Mouse (Mus musculus) heart, postnatal 4 days (tissue): ENCODE data around the gene Ros1. TPM values are rescaled to one million over a fixed set of nuclear protein-coding genes. Genes with fewer than 3 reads are reported as not detected.

Experiments used
- DNase-seq: peaks from one replicate; pipeline ENCODE4 v3.0.0; 2021
- total RNA-seq, 2 experiments: library from RNA; stranded (reverse); gene quantifications; 2 replicates each; pipeline ENCODE4 v1.2.3; 2021

Gene Ros1
- not detected for total RNA-seq

GRCm38 (mm10) chr10:52194957-52195852, at the start of gene Ros1:
TSS of gene Ros1 (minus strand) at chr10:52195244.
- DNase-seq, result no peak

DNA sequence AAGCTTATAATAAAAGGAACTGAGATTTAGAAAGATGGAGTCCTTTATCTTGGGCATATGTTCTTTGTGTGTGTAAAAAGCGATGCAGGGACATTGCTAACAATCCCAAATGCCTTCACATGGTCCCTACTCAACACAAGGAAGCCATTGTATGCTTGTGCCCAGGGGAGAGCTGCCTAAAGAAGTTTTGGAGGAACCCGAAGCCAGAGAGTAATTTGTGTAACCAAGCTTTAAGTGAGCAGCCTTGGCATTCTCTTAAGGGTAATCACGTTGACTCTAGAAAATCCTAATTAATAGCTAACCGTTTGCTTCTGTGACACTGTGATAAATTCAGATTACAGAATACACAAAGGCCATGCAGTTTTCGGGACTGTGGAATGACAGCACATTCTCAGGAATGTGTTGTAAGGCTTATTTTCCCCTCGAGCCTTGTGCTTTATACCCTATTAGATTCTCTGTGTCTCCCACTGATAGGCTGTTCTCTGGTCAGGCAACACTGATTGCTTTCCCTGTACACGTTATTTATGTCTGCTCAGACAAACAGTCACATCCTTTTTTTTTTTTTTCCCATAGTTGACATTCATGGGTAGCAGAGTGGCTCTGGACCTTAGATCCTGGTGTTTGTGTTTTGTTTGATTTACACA, 47.8 kb upstream of the Ros1 start:
- DNase-seq, result no peak

DNA sequence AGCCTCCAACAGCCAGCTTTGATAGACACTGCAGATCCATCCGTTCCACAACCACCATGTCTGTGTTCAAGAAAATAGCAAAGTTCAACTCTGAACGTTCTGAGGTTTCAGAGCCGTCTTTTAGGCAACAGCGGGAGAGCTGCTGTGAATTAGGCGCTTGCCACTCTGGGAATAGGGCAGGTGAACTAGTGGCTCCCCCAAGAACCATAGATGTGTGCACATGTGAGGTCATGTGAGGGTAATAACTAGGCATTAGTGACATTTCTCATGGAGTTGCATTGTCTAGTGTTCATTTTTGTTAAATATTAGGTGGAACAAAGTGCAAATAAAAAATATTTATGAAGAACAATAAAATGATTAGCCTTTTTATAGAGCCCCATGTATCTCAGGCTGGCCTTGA, 47.0 kb upstream of the Ros1 start:
- no peak for DNase-seq

DNA sequence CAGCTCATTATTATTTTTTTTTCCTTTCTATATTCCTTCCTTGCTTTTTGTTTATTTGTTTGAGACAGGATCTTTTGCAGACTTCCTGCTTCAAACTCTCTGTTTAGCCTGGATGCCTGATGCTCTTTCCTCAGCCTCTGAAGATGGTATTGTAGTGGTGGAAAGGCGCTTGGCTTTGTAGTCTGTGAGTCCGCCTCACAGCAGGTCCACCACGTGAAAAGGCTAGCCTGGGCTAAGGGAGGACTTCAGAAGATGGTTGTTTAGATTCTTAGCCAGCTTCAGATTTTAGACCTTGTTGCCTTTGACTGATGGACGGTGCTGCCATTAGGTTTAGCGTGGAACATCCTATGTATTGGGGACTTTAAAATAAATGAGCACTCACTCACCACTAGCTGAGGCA, 40.4 kb upstream of the Ros1 start:
- no peak for DNase-seq

DNA sequence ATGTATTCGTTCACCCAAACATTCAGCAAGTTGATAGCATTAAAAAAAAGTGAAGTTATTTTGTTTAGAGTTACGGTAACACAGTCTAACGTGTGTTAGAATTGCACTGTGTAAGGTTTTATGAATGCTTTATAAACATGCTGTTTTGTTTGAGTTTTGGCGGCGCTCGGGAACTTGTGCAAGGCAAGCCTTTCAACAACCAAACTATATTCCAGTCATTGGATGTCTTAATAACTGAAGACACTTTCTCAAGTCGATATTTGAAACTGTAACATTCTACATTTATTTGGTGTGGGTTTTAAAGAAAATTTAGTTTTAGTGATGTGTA, 39.6 kb upstream of the Ros1 start:
- no peak for DNase-seq

DNA sequence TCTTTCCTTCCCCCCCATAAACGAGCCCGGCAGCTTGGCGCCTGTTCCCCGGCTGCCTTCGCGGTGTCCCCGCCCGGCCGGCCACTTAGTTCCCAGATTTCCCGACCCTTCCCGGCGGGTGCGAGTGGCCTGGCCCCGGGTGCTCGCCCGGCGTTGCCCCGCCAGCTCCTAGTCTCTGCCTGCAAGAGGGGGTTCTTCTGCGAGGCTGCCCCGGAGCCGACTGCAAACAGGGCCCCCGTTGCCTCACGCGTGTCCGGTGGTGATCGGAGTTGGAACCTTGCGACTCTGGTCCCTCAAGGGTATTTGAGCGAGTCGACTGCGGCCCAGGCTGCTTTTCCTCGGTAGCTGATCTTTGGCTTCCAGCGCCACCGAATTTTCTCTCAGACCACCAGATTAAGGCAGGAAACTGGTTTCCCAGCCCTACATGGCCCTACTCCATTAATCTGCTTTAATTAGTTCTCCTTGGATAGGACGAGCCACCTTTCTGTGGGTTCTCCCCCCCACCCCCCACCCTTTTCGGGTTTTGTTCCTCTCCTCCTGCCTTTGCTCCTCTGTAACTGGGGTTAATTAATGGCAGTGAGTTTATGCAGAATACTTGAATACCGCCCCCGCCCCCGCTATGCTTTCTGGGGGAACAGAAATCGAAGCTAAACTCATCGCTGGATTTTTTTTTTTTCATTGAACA, 39.1 kb upstream of the Ros1 start:
- DNase-seq, result peak; percentile 49

GRCm38 (mm10) chr10:52233301-52233968, 38.4 kb upstream of the Ros1 start, which contains the start of gene Dcbld1:
TSS of gene Dcbld1 (plus strand) at chr10:52233619.
- DNase-seq, result peak; percentile 67

- peak; percentile 55 for DNase-seq
Observed at GRCm38 (mm10) chr10:52232196-52233176, 37.4 kb upstream of the Ros1 start.

GRCm38 (mm10) chr10:52219600-52219999, 24.6 kb upstream of the Ros1 start:
- no peak for DNase-seq

- no peak for DNase-seq
Observed at GRCm38 (mm10) chr10:52217564-52217934, 22.5 kb upstream of the Ros1 start.

DNA sequence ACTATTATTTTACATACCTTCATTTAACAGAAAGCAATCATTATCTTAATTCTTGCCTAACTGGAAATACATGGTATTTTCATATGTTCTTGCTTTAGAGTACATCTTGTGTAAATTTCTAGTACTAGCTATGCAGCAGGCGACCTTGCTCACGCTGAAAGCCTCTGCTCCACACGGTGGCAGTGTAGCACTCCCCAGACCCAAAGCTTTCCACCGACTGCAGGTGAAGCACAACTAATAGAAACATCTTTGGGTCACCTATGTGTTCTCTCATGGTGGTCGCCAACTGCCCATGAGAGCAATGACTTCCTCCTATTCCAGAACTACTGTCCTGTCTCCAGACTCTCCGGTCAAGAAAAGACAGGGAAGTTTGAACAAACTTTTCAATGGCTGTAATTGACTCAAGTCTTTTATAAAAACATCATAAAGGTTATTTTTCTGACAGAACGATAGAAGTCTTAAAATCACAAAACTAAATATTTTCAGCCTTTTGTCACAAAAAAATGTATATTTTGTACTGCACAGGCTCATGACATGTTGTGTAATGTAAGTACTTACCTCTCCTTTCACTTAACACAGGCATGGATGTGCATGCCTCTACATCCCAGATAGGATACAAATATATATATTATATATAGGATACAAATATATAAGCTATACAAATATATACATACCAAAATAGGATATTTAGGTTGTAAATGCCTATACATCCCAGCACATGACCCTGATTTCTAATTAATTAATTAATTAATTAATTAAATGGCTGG, 21.9 kb upstream of the Ros1 start:
- peak; percentile 73 for DNase-seq

- DNase-seq, result no peak
Observed at GRCm38 (mm10) chr10:52215267-52215818, 20.3 kb upstream of the Ros1 start.

GRCm38 (mm10) chr10:52204006-52204405, 9.0 kb upstream of the Ros1 start:
- DNase-seq, result no peak

DNA sequence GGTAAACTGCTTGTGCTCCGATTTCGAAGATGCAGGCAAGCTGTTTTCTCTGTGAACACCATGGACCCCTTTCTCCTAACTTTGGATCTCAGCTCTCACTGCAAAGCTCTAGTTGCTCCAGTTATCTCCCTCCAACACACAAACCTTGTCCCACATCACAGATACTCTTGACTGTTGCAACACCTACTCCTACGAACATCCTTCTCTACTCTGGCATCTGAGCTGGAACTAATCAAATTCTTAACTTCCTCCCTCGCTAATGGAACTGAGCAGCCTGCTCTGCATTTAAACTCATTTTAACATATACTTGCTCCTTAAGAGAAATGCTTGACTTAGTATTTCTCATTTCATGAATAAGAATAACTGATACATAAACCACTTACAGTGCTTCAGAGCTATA, 9.1 kb downstream of the Ros1 start:
- DNase-seq, result no peak

GRCm38 (mm10) chr10:52182878-52183277, 12.2 kb downstream of the Ros1 start:
- DNase-seq, result no peak

- no peak for DNase-seq
Observed at GRCm38 (mm10) chr10:52174376-52174775, 20.7 kb downstream of the Ros1 start.

DNA sequence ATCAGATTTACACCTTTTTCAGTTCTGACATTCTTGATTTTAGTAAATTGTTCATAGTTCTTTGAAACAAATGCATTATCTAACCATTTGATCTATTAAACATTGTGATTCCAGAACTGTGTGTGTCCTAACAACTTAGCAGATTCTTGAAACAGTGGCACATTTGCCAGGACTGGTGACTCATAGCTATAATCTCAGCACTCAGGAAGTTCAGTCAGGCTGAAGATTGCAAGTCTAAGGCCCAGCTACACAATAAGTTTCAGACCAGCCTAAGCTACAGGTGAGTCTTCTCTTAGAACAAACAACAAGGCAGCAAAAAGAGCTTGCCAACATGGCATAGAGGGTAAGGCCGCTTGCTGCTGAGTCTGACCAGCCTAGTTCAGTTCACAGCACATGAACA, 24.6 kb downstream of the Ros1 start:
- no peak for DNase-seq

DNA sequence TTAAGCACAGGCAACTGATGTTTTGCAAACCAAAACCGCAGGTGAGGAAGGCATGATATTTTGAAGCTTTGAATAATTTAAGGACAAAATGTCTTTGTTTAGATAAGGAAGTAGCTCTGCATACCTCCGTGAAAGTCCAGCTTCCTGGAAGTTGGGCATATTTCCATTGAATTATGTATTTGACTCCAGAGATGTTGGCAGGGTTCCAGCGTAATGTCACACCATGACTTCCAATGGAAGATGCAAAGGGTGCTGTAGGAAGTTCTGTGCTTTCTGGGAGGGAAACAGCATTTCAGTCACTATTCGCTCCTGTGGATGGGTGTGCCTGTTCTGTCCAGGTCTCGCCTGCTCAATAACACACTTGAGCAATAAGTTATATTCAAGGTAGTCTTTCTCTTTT, 25.2 kb downstream of the Ros1 start:
- DNase-seq, result peak; percentile 10

- no peak for DNase-seq
Observed at GRCm38 (mm10) chr10:52165376-52165775, 29.7 kb downstream of the Ros1 start.

- no peak for DNase-seq
Observed at GRCm38 (mm10) chr10:52160604-52161003, 34.4 kb downstream of the Ros1 start.

GRCm38 (mm10) chr10:52159704-52160103, 35.3 kb downstream of the Ros1 start:
- DNase-seq, result no peak
